Mouse (Mus musculus) hindbrain, embryonic 15.5 days (tissue): ENCODE measurements around the gene Ncln. TPM values are rescaled to one million over a fixed set of nuclear protein-coding genes. Genes with fewer than 3 reads are reported as not detected.

Source experiments
- ATAC-seq: fragments of 200-750 bp; cut with Nextera tagmentation; 2 replicates; pipeline ENCODE4 v1.8.0; 2017; ENCODE audit warnings: low read depth, moderate number of reproducible peaks, moderate TSS enrichment; ENCODE audit not compliant: low FRiP score
- H3K27ac ChIP-seq: fragments of 300-500 bp; sonication (generic); replicated peaks from 2 replicates; pipeline ENCODE4 v1.5.1; 2015; ENCODE audit warnings: mild to moderate bottlenecking, inconsistent platforms
- H3K27me3 ChIP-seq: fragments of 300-500 bp; sonication (generic); 2 replicates; pipeline ENCODE4 v1.6.1; 2015; ENCODE audit warnings: control low read depth, inconsistent platforms
- H3K36me3 ChIP-seq: fragments of 300-500 bp; sonication (generic); 2 replicates; pipeline ENCODE4 v1.6.1; 2015; ENCODE audit warnings: control low read depth, inconsistent platforms
- H3K4me1 ChIP-seq: fragments of 300-500 bp; sonication (generic); replicated peaks from 2 replicates; pipeline ENCODE4 v1.6.1; 2015; ENCODE audit warnings: control low read depth, inconsistent platforms
- H3K4me2 ChIP-seq: fragments of 300-500 bp; sonication (generic); 2 replicates; pipeline ENCODE4 v1.6.1; 2015; ENCODE audit warnings: moderate library complexity, mild to moderate bottlenecking, inconsistent platforms
- H3K4me3 ChIP-seq: fragments of 300-500 bp; sonication (generic); 2 replicates; pipeline ENCODE4 v1.5.1; 2015; ENCODE audit warnings: mild to moderate bottlenecking, inconsistent platforms
- H3K9ac ChIP-seq: fragments of 300-500 bp; sonication (generic); 2 replicates; pipeline ENCODE4 v1.6.1; 2015; ENCODE audit warnings: inconsistent platforms
- H3K9me3 ChIP-seq: fragments of 300-500 bp; sonication (generic); 2 replicates; pipeline ENCODE4 v1.6.1; 2016; ENCODE audit warnings: control low read depth, inconsistent platforms
- WGBS: fragments of 180-500 bp; shearing (Covaris S2); methylation state at CpG from one replicate; pipeline ENCODE4 v1.1.7; 2015; 5-methylcytosine and 5-hydroxymethylcytosine counted together
- polyA plus RNA-seq: library from polyadenylated mRNA; unstranded; fragments of >200 nt; fragmentation: Nextera tagmentation; extraction: Ambion mirVana; gene quantifications from 2 replicates; pipeline ENCODE4 v1.2.1, GENCODE M21; 2015

Gene Ncln
- polyA plus RNA-seq, 1 experiment from 2014 or later: 72.7 TPM

GRCm38 (mm10) chr10:81484441-81485059, 11.6 kb downstream of the Ncln start:
- 40% methylated on average over 6 of the region's 6 CpGs for WGBS
- Histone ChIP-seq H3K4me3 (no peak overlapping the region), H3K9me3 (no peaks in the 10 kb centered on the region), H3K4me2 (no peak overlapping the region), H3K9ac (no peak overlapping the region), H3K4me1 (peaks cover 30% of the 10 kb centered on the region), H3K27ac (peak overlapping the region; percentile 44), H3K36me3 (peaks cover 30% of the 10 kb centered on the region), H3K27me3 (no peaks in the 10 kb centered on the region)
- ATAC-seq: no peak

GRCm38 (mm10) chr10:81483983-81484382, 12.2 kb downstream of the Ncln start:
- H3K27me3 ChIP-seq: no peaks in the 10 kb centered on the region
- peak overlapping the region; percentile 44; the same call in 1 of the 2 replicates for H3K27ac ChIP-seq
- H3K4me3 ChIP-seq: no peak overlapping the region
- H3K4me2 ChIP-seq: no peak overlapping the region
- peaks cover 30% of the 10 kb centered on the region for H3K4me1 ChIP-seq
- no peak overlapping the region for H3K9ac ChIP-seq
- 12% methylated on average over 9 of the region's 9 CpGs for WGBS
- ATAC-seq: no peak
- H3K9me3 ChIP-seq: no peaks in the 10 kb centered on the region
- peaks cover 26% of the 10 kb centered on the region for H3K36me3 ChIP-seq

GRCm38 (mm10) chr10:81482533-81482889, 13.7 kb downstream of the Ncln start, which contains the start of gene Celf5:
Gene Celf5 (minus strand): TSS chr10:81482709.
- peak within 1 kb of the TSS; percentile 68 for H3K4me3 ChIP-seq
- under 1% methylated on average over 35 of the region's 36 CpGs for WGBS

GRCm38 (mm10) chr10:81481605-81482532, 14.3 kb downstream of the Ncln start:
- H3K36me3 ChIP-seq: peaks cover 10% of the 10 kb centered on the region
- peaks cover 47% of the 10 kb centered on the region for H3K4me1 ChIP-seq
- peak overlapping the region; percentile 68 for H3K4me3 ChIP-seq
- peak overlapping the region; percentile 68 for H3K4me2 ChIP-seq
- peak; percentile 35 for ATAC-seq
- H3K9ac ChIP-seq: peak overlapping the region; percentile 88
- no peaks in the 10 kb centered on the region for H3K9me3 ChIP-seq
- H3K27ac ChIP-seq: peak overlapping the region; percentile 86
- no peaks in the 10 kb centered on the region for H3K27me3 ChIP-seq
- under 1% methylated on average over 35 of the region's 35 CpGs for WGBS

More at GRCm38 (mm10) chr10:81482533-81482889, 13.7 kb downstream of the Ncln start, which contains the start of gene Celf5:
- Histone ChIP-seq H3K4me1 (peaks cover 41% of the 10 kb centered on the region), H3K36me3 (peaks cover 11% of the 10 kb centered on the region), H3K4me2 (peak within 1 kb of the TSS; percentile 68), H3K27me3 (no peaks in the 10 kb centered on the region), H3K27ac (peak within 1 kb of the TSS; percentile 86), H3K9me3 (no peaks in the 10 kb centered on the region), H3K9ac (peak within 1 kb of the TSS; percentile 88)
- ATAC-seq: peak; percentile 56

GRCm38 (mm10) chr10:81474461-81474860, 21.7 kb downstream of the Ncln start:
- H3K4me3 ChIP-seq: no peak overlapping the region
- H3K4me2 ChIP-seq: no peak overlapping the region
- 84% methylated on average over 10 of the region's 10 CpGs for WGBS
- H3K36me3 ChIP-seq: peaks cover 13% of the 10 kb centered on the region
- peaks cover 56% of the 10 kb centered on the region for H3K4me1 ChIP-seq
- H3K27ac ChIP-seq: no peak overlapping the region
- H3K9me3 ChIP-seq: no peaks in the 10 kb centered on the region
- no peaks in the 10 kb centered on the region for H3K27me3 ChIP-seq
- ATAC-seq: no peak
- H3K9ac ChIP-seq: no peak overlapping the region

- Histone ChIP-seq H3K4me2 (peak overlapping the region; percentile 71), H3K27me3 (no peaks in the 10 kb centered on the region), H3K36me3 (peaks cover 20% of the 10 kb centered on the region), H3K4me1 (peaks cover 48% of the 10 kb centered on the region), H3K9me3 (no peaks in the 10 kb centered on the region), H3K27ac (peak overlapping the region; percentile 92), H3K4me3 (peak overlapping the region; percentile 45), H3K9ac (peak overlapping the region; percentile 42)
- ATAC-seq: peak; percentile 88
- WGBS: under 1% methylated on average over 21 of the region's 22 CpGs
Observed at GRCm38 (mm10) chr10:81473003-81473451, 23.2 kb downstream of the Ncln start.

GRCm38 (mm10) chr10:81472403-81473002, 23.7 kb downstream of the Ncln start:
- WGBS: 2% methylated on average over 17 of the region's 18 CpGs
- H3K36me3 ChIP-seq: peaks cover 25% of the 10 kb centered on the region
- H3K27me3 ChIP-seq: no peaks in the 10 kb centered on the region
- peak overlapping the region; percentile 71 for H3K4me2 ChIP-seq
- peak overlapping the region; percentile 42 for H3K9ac ChIP-seq
- H3K4me1 ChIP-seq: peaks cover 45% of the 10 kb centered on the region
- peak; percentile 53 for ATAC-seq
- H3K27ac ChIP-seq: peak overlapping the region; percentile 92
- no peaks in the 10 kb centered on the region for H3K9me3 ChIP-seq
- H3K4me3 ChIP-seq: peak overlapping the region; percentile 45

- 0 out of 2 replicates have a peak, but pooled peaks cover 3% of the 10 kb centered on the region for H3K27me3 ChIP-seq
- H3K27ac ChIP-seq: no peak overlapping the region
- H3K9me3 ChIP-seq: no peaks in the 10 kb centered on the region
- H3K4me1 ChIP-seq: peaks cover 37% of the 10 kb centered on the region
- no peak for ATAC-seq
- H3K4me2 ChIP-seq: no peak overlapping the region
- H3K9ac ChIP-seq: no peak overlapping the region
- H3K36me3 ChIP-seq: peaks cover 29% of the 10 kb centered on the region
- WGBS: 58% methylated on average over 18 of the region's 18 CpGs
- no peak overlapping the region for H3K4me3 ChIP-seq
Observed at GRCm38 (mm10) chr10:81470454-81470853, 25.7 kb downstream of the Ncln start.

- no peak for ATAC-seq
- H3K36me3 ChIP-seq: peaks cover 24% of the 10 kb centered on the region
- H3K9me3 ChIP-seq: no peaks in the 10 kb centered on the region
- WGBS: 81% methylated on average over 5 of the region's 5 CpGs
- no peak overlapping the region for H3K9ac ChIP-seq
- H3K27me3 ChIP-seq: 0 out of 2 replicates have a peak, but pooled peaks cover 8% of the 10 kb centered on the region
- H3K4me2 ChIP-seq: no peak overlapping the region
- H3K27ac ChIP-seq: no peak overlapping the region
- no peak overlapping the region for H3K4me3 ChIP-seq
- peaks cover 40% of the 10 kb centered on the region for H3K4me1 ChIP-seq
Observed at GRCm38 (mm10) chr10:81469253-81469652, 26.9 kb downstream of the Ncln start.

GRCm38 (mm10) chr10:81467670-81468235, 28.4 kb downstream of the Ncln start:
- Histone ChIP-seq H3K4me1 (peaks cover 29% of the 10 kb centered on the region), H3K4me2 (no peak overlapping the region), H3K9me3 (no peaks in the 10 kb centered on the region), H3K36me3 (peaks cover 24% of the 10 kb centered on the region), H3K27me3 (peaks cover 22% of the 10 kb centered on the region), H3K27ac (no peak overlapping the region), H3K4me3 (no peak overlapping the region), H3K9ac (no peak overlapping the region)
- no peak for ATAC-seq
- WGBS: 86% methylated on average over 16 of the region's 16 CpGs

GRCm38 (mm10) chr10:81466881-81467280, 29.3 kb downstream of the Ncln start:
- no peak overlapping the region for H3K9ac ChIP-seq
- H3K4me1 ChIP-seq: peaks cover 20% of the 10 kb centered on the region
- H3K36me3 ChIP-seq: peaks cover 24% of the 10 kb centered on the region
- peaks cover 31% of the 10 kb centered on the region for H3K27me3 ChIP-seq
- no peak overlapping the region for H3K4me2 ChIP-seq
- WGBS: 72% methylated on average over 14 of the region's 14 CpGs
- no peak overlapping the region for H3K4me3 ChIP-seq
- no peak overlapping the region for H3K27ac ChIP-seq
- no peaks in the 10 kb centered on the region for H3K9me3 ChIP-seq
- no peak for ATAC-seq
